ENCODE assay signal across 16 mouse cellular contexts in the genomic region with DNA sequence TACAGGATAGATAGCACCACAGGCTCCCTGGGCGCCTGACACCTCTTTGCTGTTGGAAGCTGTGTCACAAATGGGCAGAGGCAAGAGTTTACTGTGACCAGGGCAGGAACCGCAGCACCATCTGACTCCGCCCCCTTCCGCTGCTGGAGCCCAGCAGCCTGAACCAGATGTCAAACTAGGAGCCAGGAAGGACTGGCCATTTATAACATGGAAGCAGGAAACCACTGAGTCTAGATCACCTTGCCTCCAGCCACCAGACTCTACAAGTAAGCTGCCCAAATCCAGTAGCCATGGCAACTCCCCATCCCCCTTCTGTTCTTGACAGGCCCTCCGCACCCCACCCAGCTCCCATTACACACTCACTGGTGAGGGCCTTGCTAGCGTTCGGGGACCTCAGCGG. TPM values are rescaled to one million over a fixed set of nuclear protein-coding genes. Genes with fewer than 3 reads are reported as not detected.
A peak's percentile ranks its signal among the peaks of the same experiment; 100 is the strongest.
DNase-seq lines count a peak whose midpoint lies in the region; ATAC-seq lines count a peak whose summit lies in the region.
"Had no signal": no experiment of that assay in that cellular context is flagged by ENCODE, and none has a peak within 500 bp of the region (broad histone marks: within the 10 kb centered on the region; RNA-seq: fewer than 3 reads in every experiment).

No protein-coding gene starts in this region.

- H3K36me3 ChIP-seq in kidney, embryonic 15.5 days = no peaks in the 10 kb centered on the region
- no peaks in the 10 kb centered on the region for H3K36me3 ChIP-seq in embryonic facial prominence, embryonic 12.5 days
- H3K36me3 ChIP-seq in heart, embryonic 11.5 days (ENCODE audit: control insufficient read depth, insufficient read depth, low read length) = no peaks in the 10 kb centered on the region
- H3K36me3 ChIP-seq: heart, embryonic 13.5 days had no signal

- H3K9me3 ChIP-seq in kidney, embryonic 15.5 days (replicated peaks) = no peaks in the 10 kb centered on the region
- no peaks in the 10 kb centered on the region for H3K9me3 ChIP-seq in embryonic facial prominence, embryonic 12.5 days
- H3K9me3 ChIP-seq in heart, embryonic 11.5 days (replicated peaks; ENCODE audit: control insufficient read depth, low read length) = no peaks in the 10 kb centered on the region
- H3K9me3 ChIP-seq: hindbrain, embryonic 13.5 days had no signal

- H3K9ac ChIP-seq in kidney, embryonic 15.5 days = no peak overlapping the region
- H3K9ac ChIP-seq in embryonic facial prominence, embryonic 12.5 days = no peak overlapping the region
- H3K9ac ChIP-seq in heart, embryonic 11.5 days (ENCODE audit: low read depth, low read length) = no peak overlapping the region
- H3K9ac ChIP-seq: heart, embryonic 13.5 days; liver, embryonic 14.5 days had no signal

- H3K4me2 ChIP-seq in kidney, embryonic 15.5 days = no peak overlapping the region
- no peak overlapping the region for H3K4me2 ChIP-seq in embryonic facial prominence, embryonic 12.5 days (replicated peaks)
- H3K4me2 ChIP-seq in heart, embryonic 11.5 days = no peak overlapping the region

- no peak overlapping the region for H3K4me3 ChIP-seq in kidney, embryonic 15.5 days (replicated peaks)
- no peak overlapping the region for H3K4me3 ChIP-seq in embryonic facial prominence, embryonic 12.5 days
- H3K4me3 ChIP-seq in heart, embryonic 11.5 days (ENCODE audit: low read depth, low read length) = no peak overlapping the region
- H3K4me3 ChIP-seq: erythroblast, embryonic 14.5 days; hindbrain, embryonic 13.5 days had no signal

- H3K27me3 ChIP-seq in kidney, embryonic 15.5 days = no peaks in the 10 kb centered on the region
- no peaks in the 10 kb centered on the region for H3K27me3 ChIP-seq in embryonic facial prominence, embryonic 12.5 days
- no peaks in the 10 kb centered on the region for H3K27me3 ChIP-seq in heart, embryonic 11.5 days (ENCODE audit: control insufficient read depth, insufficient read depth, low read length)
- H3K27me3 ChIP-seq: CH12.LX had no signal

- ATAC-seq in kidney, embryonic 15.5 days (replicated peaks; ENCODE audit: low FRiP score) = 0 out of 2 replicates have a peak, but pooled peaks have one; percentile 54
- 0 out of 2 replicates have a peak, but pooled peaks have one; percentile 24 for ATAC-seq in embryonic facial prominence, embryonic 12.5 days (ENCODE audit: insufficient number of reproducible peaks, insufficient read depth, low FRiP score, low TSS enrichment)
- ATAC-seq in megakaryocyte, adult 5-6 weeks (ENCODE audit: poor library complexity, severe bottlenecking) = peak; percentile 58
- no peak for ATAC-seq in heart, embryonic 11.5 days (replicated peaks; ENCODE audit: insufficient number of reproducible peaks, low FRiP score, low TSS enrichment)

- DNase-seq in kidney, adult 8-10 months = no peak
- DNase-seq in ES-CJ7 (ENCODE audit: low read depth, low spot score) = peak; percentile 70
- no peak for DNase-seq in testis, postnatal 14 days (ENCODE audit: low spot score)
- DNase-seq in right cerebral cortex, postnatal 14 days = no peak
- DNase-seq: cerebellum, adult 8-10 months; thymus, postnatal 4 days had no signal

- H3K4me1 ChIP-seq in kidney, embryonic 15.5 days = peaks cover 9% of the 10 kb centered on the region
- peaks cover 6% of the 10 kb centered on the region for H3K4me1 ChIP-seq in embryonic facial prominence, embryonic 12.5 days
- peaks cover 4% of the 10 kb centered on the region; the same call in 1 of the 2 replicates for H3K4me1 ChIP-seq in heart, embryonic 11.5 days (ENCODE audit: control insufficient read depth, insufficient read depth, low read length)

- 62% methylated on average over 8 of the region's 8 CpGs for WGBS in kidney, embryonic 15.5 days
- WGBS in embryonic facial prominence, embryonic 12.5 days = 63% methylated on average over 8 of the region's 8 CpGs
- WGBS in heart, embryonic 11.5 days (ENCODE audit: insufficient replicate concordance) = 66% methylated on average over 8 of the region's 8 CpGs

- no peak overlapping the region for H3K27ac ChIP-seq in kidney, embryonic 15.5 days
- no peak overlapping the region for H3K27ac ChIP-seq in embryonic facial prominence, embryonic 12.5 days
- no peak overlapping the region for H3K27ac ChIP-seq in heart, embryonic 11.5 days (ENCODE audit: low read depth, low read length)
- H3K27ac ChIP-seq: heart, embryonic 13.5 days; liver, embryonic 14.5 days had no signal

RNA-seq across cellular contexts. Expression of gene Frrs1l, which starts 50.3 kb away (rescaled TPM):
- 0.30 and 0.39 TPM in 2 replicates for polyA plus RNA-seq in kidney, embryonic 15.5 days (2015; fragmentation: Nextera tagmentation; extraction: Ambion mirVana)
- polyA plus RNA-seq in embryonic facial prominence, embryonic 12.5 days (2016; fragmentation: Nextera tagmentation; extraction: Ambion mirVana) = 4.1 and 4.6 TPM in 2 replicates
- total RNA-seq in megakaryocyte, adult 5-6 weeks (2015) = not detected in 2 replicates
- not detected in 2 replicates for total RNA-seq in megakaryocyte, adult 5-6 weeks (2017)
- 0.08 and 0.14 TPM in 2 replicates for polyA plus RNA-seq in heart, embryonic 11.5 days (2014; fragmentation: Nextera tagmentation; extraction: Ambion mirVana)
- total RNA-seq: CH12.LX; gastrocnemius, adult 18-20 months had no signal
- polyA plus RNA-seq: erythroblast, embryonic 14.5 days had no signal
